Mouse (Mus musculus): Measurements from ENCODE around the gene Fam57b.
A peak's percentile ranks its signal among the peaks of the same experiment; 100 is the strongest.

The Fam57b gene

DNA sequence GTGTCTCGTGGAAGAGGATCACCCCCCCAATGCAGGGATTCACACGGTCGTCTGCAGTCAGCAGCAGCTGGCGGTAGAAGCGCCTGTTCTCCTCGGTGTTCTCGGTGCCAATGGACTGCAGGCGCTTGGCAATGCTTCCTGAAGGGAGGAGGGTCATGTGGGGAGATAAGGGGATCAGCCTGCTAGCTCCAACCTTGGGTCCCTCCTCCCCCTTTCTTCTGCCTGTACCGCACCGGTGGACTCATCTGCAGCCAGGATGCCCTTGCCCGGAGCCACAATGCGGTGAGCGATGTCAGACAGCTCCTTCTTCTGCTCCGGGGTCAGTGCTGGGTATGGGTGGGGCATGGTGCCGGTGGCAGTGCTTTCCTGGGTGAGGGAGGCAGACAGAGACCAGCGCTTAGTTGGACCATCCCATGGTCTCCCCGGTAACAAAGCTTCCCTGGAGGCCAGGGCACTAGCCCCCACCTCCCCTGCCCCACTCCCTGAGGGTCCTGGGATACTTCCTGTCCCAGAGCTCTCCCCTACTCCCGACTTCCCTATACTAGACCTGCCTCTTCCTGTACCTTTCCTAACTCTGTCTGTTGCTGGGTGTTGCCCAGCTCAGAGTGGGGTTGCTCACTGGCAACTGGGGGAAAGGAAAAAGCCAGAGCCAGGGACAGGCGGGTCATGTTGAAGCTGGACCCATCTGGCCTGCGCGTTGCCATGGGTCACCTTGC, at the start of gene Fam57b:
Gene Fam57b, plus strand, starts transcription at position 258 of the 716 bp plus-strand sequence.
- DNase-seq: no peak

DNA sequence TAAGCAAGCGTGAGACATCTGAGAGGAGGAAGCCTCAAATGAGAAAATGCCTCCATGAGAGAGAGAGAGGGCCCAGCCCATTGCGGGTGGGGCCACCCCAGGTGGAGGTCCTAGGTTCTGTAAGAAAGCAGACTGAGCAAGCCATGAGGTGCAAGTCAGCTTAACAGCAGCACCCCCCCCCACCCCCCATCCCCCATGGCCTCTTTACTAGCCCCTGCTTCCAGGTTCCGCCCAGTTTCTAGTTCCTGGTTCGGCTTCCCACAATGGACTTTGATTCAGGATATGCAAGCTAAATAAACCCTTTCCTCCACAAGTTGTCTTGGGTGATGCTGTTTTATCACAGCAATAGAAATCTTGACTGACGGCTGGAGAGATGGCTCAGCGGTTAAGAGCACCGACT, 48.6 kb upstream of the Fam57b start:
- no peak for DNase-seq

DNA sequence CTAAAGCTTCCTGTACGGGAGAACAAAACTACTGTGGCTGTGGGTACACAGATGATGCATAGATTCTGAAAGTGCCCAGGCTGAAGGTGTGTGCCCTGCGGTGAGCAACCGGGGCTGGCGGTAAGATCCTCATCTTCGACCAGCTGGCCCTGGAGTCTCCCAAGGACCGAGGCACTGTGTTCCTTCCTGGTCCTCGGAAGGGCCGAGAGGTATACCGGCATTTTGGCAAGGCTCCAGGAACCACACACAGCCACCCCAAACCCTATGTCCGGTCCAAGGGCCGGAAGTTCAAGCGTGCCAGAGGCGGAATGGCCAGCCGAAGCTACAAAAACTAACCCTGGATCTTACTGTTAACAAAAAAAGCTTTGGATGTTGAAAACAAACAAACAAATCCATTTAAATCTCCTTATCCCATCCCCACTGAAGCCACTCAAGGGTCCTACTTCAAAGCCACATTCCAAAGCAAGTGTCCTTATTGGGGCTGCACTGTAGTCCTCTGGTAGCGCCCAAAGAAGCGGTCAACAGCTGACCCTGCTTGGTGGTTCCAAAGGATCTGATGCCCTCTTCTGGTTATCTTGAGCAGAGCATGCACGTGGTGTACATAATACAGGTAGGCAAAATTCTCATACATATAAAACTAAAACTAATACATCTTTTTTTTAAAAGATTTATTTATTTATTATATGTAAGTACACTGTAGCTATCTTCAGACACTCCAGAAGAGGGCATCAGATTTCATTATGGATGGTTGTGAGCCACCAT, 47.7 kb upstream of the Fam57b start:
- DNase-seq: no peak

DNA sequence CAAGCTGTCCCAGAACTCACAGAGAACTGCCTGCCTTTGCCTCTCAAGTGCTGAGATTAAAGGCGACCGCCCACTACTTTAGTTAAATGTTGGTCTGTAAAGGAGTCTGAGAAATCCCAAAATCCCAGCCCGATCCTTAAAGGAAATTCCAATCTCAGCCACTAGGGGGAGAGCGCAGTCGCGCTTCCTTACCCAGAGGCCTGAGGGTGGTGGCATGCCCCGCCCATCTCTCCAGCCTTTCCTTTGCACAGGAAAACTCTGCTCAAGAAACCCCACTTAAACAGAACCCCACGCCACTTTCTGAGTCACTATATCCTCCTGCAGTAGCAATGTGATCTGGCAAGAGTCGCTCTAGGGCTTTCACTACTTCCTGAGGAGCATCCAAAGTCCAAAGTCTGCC, 42.6 kb upstream of the Fam57b start:
- peak; percentile 86 for DNase-seq

DNA sequence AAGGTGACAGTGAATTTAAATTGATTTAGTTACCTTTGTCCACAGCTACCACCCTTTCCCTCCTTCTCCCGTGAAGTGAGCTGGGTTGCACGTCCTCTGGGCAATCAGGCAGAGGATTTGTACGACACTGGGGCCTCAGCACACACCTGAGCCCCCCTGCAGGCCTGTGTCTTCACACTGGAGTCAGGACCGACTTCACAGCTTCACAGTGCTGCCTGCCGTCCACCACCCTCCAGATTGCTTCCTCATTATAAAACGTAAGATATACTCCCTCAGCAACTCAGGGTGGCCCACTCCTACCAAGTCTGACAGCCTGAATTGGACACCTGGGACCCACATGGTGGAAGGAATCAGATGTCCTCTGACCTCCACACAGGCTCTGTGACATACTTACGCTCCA, 38.9 kb upstream of the Fam57b start:
- DNase-seq: no peak

DNA sequence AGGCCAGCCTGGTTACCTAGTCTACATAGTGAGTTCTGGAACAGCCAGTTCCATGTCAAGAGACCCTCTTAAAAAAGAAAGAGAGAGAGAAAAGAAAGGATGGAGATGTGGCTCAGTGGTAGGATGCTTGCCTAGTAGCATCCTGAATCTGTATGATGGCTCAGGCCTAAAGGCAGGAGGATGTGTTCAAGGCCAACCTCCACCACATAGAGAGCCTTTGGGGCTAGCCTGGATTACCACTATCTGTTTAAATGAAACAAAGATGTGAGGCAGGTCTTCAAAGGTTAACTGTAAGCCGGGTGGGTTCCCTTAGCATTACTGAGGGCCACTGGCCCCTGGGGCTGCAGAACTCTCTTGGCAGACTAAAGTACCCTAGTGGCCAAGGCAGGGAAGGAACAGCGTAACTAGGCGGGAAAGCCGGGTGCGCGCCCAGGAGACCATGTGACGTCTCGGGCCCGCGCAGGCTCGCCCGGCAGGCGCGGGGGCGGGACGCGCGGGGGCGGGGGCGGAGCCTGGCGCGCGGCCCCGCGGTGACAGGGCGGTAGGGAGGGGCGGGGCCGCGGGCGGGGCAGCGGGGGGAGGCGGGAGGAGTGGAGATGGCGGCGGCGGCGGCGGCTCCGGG, 38.3 kb upstream of the Fam57b start, which contains the start of gene Mapk3:
Gene Mapk3, plus strand, starts transcription at position 552 of the 622 bp plus-strand sequence.
- DNase-seq: peak; percentile 91

DNA sequence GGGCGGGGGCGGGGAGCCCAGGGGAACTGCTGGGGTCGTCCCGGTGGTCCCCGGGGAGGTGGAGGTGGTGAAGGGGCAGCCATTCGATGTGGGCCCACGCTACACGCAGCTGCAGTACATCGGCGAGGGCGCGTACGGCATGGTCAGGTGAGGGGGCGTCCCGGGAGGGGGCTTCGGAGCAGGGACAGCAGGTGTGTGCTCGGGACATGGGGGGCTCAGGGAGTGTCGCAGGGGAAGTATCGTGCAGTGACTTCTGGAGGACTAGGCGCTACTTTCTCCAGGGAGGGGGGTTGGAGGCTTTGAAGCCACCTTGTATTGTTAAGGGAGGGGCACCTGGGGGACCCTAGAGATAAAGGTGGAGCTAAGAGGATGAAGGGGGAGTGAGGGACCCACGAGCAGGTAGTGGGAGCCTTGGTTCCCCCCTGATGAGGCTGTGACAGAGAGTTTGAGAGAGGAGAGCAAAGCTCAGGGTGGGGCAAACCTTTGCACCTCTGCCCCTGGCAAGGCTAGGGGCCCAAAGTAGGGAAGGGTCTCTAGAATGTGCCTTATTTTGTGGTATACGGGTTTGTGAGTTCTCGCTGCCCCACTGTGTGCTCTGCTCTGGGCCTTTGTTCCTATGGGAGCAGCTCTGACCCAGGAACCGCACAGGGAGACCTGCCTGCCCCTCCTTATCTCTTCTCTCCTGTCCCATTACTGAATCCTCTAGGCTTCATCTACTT, 37.6 kb upstream of the Fam57b start:
- DNase-seq: no peak

DNA sequence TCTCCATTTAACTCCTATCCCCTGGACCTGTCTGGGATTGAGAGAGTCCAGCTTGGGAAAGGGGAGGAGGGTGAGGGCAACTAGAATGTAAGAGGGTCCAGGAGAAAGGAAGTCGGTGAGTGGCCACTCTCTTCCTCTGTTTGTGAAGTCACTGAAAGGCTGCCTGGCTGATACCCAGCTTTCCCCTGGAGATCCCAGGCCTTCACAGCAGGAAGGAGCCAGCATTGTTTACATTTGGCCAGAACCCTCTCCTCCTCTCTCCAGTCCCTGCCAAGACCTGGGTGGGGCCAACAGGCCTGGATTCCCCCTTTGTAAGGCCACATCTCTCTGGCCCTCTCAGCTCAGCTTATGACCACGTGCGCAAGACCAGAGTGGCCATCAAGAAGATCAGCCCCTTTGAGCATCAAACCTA, 37.1 kb upstream of the Fam57b start:
- DNase-seq: peak; percentile 90

DNA sequence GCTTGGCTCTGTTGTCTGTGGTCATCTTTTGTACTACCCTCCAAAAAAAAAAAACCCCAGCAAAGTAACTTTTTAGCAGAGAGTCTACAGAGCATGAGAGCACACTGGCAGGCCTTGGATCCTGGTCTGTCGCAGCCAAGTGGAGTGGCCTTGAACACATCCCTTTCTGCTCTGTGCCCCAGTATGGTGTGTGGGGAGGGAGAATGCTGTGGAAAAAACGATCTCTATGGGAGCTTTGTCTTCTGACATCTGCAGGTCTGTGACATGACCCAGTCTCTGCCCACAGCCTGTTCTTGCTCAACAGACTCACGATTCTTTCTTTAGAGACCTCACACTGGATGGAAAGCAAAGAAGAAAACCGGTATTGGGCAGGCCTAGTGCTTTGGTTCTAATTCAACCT, 36.5 kb upstream of the Fam57b start:
- no peak for DNase-seq

DNA sequence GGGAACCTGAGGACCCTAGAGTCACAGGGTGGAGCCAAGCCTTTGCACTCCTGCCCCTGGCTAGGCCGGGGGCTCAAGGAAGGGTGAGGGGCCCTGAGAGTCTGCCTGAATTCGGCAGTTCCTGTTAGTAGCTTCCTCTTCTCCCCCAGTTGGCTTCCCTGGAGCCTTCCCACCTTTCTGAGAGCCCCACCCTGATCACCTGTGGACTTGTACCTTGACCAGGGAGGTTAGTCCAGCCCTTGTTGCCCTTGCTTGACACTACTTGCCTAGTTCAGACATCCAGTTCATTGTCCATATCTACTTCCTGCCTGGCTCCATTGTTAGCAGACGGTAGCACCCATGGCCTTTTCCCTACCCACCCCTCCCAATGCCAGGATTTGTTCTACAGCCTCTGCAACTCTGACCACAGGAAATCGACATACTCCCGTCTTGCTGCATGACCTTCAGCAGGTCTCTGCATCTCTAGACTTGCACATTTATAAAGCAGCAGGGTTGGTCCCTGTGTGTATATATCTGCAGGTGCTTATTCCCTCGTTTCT, 35.9 kb upstream of the Fam57b start:
- DNase-seq: no peak

DNA sequence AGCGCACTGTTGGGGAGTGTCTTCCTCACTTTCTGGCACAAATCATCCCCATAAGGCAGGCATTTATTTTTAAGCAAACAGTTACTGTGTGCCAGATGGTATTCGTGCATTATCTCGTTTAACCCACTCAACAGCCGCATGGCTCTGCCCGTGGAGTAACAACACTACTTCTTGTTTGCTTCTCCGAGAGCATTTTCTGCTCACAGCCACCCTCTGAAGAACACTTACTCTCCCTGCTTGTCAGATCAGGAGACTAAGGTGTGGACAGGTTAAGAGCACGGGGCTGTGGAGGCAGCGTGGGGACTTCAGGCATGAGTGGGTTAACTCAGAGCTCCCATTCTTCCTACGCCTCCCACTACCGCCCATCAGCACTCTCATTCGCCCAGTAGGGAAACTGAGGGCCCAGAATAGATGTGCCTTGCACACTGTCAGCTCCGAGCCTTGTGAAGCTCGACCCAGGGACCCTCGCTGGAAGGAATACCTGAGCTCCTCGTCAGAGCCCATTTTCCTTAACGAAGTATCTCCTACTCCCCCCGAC, 34.9 kb upstream of the Fam57b start:
- DNase-seq: no peak

DNA sequence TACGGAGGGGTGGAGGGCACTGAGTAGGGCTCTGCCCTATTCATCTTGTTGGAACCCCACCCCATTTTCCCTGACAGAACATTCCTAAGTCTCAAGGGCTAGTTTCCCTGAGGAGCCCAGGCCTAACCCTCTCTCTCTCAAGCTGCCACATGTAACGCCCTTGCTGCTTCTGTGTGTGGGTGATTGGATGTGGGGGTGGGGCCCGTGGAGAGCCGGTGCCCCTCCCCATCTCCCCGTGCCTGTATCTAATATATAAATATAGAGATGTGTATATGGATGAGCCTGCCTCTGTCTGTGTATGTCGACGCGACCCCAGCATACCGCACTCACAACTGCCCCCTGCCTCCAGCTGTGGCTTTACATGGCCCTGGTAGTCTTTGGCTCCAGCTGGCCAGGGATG, 31.9 kb upstream of the Fam57b start:
- DNase-seq: no peak

DNA sequence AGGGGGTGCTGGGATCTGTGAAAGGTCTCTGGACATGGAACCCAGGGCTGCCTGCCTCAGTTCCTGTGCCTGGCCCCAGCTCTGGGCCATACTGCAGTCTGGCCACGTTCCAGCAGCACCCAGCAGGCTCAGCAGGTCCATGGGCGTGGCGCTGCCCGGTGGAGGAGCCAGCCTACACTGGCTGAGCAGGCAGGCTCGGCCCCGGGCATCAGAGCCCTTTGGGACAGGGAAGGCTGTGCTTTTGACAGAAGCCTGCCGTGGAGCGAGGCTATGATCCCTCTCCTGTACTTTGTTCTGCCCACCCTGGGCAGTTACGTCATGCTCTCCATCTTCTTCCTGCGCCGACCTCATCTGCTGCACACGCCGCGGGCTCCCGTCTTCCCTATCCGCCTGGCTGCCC, 31.3 kb upstream of the Fam57b start, which contains the start of gene Gdpd3:
Gene Gdpd3, plus strand, starts transcription at position 134 of the 400 bp plus-strand sequence.
- no peak for DNase-seq

DNA sequence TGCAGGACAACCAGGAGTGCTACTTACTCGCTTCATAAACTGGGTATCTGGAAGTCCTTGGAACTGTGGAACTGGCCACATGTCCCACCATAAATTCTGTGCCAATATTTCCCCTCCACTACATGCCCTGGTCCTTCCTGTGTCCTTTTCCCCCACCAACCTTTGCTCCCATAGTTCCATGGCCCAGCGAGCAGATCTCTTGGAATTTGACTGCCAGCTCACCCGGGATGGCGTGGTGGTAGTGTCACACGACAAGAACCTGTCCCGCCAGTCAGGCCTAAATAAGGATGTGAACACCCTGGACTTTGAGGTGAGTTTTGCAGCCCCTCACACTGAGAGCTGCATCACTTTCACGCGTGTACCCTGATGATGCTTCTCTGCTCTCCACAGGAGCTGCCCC, 30.5 kb upstream of the Fam57b start:
- no peak for DNase-seq

DNA sequence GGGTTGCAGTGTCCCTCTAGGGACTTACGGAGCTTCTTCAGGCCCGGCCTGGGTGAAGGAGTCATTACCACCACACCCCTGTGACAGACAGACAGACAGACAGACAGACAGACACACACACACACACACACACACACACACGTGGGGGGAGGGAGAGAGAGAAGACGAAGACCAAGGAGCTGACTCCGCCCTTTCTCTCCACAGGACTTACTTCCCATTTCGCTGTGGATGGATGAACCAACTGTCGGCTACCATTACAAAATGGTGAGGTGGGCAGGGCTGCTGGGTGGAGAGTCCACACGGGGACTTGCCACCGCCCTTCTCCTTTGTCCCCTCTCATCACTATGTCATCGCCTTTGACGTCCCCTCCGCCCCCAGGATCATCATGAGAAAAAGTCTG, 26.7 kb upstream of the Fam57b start:
- DNase-seq: no peak

DNA sequence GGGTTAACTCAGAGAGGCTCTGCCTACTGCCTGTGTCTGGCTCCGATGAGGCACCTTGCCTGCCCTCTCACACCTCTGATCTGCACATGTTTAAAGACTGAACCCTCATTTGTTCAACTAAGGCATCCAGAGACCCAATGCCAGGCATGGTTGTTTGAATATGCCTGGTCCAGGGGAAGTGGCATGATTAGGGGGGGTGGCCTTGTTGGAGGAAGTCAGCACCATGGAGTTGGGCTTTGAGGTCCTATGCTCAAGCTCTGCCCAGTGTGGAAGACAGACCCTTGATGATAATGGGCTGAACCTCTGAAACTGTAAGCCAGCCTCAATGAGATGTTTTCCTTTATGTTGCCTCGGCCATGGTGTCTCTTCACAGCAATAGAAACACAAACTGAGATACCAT, 24.1 kb upstream of the Fam57b start:
- no peak for DNase-seq

DNA sequence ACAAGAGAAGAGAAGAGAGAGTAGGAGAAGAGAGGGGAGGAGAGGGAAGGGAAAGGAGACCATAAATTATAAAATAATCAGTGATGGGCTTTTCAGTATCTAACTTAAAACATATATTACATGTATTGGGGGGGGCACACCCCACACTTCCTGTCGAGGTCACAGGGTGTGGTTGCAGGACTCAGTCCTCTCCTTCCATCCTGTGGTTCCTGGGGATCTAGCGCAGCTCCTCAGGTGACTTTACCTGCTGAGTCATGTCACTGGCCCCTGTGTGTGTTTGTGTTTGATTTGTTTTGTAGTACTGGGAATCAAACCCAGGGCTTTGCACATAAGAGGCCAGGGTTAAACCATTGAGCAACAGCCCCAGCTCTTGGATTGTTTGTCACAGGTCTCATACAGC, 23.0 kb upstream of the Fam57b start:
- no peak for DNase-seq

DNA sequence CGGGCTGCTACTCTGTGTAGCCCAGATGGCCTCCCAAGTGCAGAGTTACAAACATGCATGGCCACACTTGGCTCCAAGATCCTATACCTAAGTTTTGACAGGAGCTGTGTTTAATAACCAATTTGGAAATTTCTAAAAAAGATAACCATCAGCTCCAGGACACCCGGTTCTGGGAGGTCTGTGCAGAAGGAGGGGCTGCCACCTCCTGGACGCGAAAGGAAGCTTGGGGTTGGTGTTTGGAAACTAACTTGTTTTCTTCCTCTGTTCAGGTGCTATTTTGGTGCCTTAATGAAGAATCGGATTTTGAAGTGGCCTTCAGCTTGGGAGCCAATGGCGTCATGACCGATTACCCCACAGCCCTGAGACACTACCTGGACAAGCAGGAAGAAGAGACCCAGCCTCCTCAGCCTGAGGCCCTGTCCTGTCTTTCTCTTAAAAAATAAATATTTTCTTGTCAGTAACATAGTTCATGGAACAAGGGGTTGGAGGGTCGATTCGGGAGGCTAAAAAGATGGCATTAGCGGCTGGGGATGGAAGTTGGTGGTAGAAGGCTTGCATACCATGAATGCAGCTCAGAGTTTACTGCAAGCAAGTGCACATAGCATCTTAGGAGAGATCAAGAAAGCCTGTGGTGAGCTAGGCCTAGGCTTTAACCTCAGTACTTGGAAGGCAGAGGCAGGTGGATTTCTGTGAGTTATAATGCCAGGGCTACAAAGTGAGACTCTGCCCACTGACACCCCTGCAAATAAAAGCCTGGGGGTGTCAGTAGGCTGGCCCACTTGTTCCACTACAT, 22.1 kb upstream of the Fam57b start:
- DNase-seq: no peak

DNA sequence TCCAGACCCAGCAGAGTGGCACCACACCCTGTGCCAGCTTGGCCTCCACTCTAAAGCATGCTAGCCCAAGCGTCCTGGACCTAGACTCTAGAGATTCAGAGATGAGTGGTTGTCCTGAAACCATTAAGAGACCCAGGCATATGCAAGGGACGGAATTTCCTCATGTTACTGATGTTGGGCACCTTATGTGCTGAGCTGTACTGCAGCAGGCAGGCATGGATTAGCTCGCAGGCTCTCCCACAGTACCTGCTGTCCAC, 21.6 kb upstream of the Fam57b start:
- no peak for DNase-seq

DNA sequence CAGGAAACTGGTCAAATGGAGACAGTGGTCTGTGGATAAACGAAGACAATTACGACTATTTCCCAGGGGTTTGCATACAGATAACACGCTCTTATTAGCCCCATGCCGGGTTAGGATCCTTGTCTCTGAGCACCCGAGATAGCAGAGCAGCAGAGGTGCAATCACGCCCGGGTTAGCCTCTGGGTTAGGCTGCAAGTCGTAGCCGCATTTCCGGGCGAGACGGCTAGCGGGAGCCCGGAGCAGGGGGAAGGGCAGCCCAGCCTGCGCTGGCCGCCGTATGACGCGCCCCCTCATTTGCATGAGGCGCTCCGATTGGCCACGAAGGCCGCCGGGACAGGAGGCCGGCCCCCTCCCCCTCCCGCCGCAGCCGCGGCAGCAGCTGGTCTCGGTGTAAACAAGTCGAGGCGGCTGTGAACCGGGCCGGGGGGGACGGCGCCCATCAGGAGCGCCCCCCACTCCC, 20.8 kb upstream of the Fam57b start, which contains the start of gene Ypel3:
Gene Ypel3, plus strand, starts transcription at position 358 of the 460 bp plus-strand sequence.
- peak; percentile 96 for DNase-seq

DNA sequence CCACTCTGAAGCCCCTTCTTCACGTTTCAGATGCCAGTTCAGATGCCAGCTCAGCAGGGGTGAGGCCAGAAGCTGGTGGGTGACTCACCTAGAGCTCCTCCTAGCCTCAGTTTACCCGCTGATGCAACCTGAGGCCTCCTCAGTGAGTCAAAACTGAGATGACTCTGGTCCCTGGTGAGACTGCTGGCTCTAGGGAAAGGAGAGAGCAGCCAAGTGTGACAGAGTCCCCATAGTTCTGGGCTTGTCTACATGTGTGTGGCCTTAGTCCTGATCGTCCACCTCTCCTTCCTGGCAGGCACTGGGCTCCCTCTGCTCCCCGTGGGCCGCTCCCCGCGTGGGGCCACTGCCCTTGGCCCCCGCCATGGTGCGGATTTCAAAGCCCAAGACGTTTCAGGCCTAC, 20.0 kb upstream of the Fam57b start:
- no peak for DNase-seq

DNA sequence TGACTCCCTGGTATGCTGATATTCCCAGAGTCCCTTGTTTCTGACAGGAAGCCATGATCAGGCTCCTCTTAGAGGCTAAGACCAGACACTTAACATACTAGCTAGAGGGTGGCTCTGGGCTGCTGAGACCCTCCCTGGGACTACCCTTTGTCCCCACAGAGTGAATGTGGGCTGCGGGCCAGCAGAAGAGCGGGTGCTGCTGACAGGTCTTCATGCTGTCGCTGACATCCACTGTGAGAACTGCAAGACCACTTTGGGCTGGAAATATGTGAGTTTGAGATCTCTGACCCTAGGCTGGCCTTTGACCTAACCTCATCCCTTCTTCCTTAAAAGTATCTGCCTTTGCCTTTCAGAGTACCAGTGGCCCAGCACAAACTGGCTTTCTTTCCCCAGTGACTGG, 19.3 kb upstream of the Fam57b start:
- no peak for DNase-seq

All from lung, postnatal 14 days (tissue).